Comparison of ENCODE assay signal across 26 mouse cellular contexts in genomic region chr9:62821811-62822210, GRCm38 (mm10). TPM values are rescaled to one million over a fixed set of nuclear protein-coding genes. Genes with fewer than 3 reads are reported as not detected.
DNase-seq lines count a peak whose midpoint lies in the region; ATAC-seq and TF ChIP-seq lines count a peak whose summit lies in the region.
"Had no signal": no experiment of that assay in that cellular context is flagged by ENCODE, and none has a peak within 500 bp of the region (broad histone marks: within the 10 kb centered on the region; RNA-seq: fewer than 3 reads in every experiment).

No protein-coding gene starts in this region.

- DNase-seq in ES-CJ7 (ENCODE audit: low read depth, low spot score) (peak; percentile 62), R1 (ENCODE audit: low read depth, low spot score) (peak; percentile 80)
- DNase-seq in stomach, postnatal 0 days (ENCODE audit: low spot score), result no peak
- no peak for DNase-seq in left cerebral cortex, postnatal 10 days (ENCODE audit: extremely low spot score in 1 of 2, low spot score in 2 of 2)
- DNase-seq: adrenal gland, adult 8-10 months; adrenal gland, postnatal 14 days; adrenal gland, postnatal 36 days; B cell, adult 2 months; cerebellum, adult 11-12 months; cerebellum, adult 2 months; cerebellum, adult 9-10 months; cerebellum, postnatal 10 days; cerebellum, postnatal 25 days; forebrain, postnatal 0 days had no signal

- intact Hi-C loops in left cerebral cortex, postnatal 10 days (cut with DNase I), result no loop called here

- 93% methylated on average over 7 of the region's 7 CpGs for WGBS in stomach, postnatal 0 days
- WGBS in midbrain, embryonic 13.5 days, result 96% methylated on average over 7 of the region's 7 CpGs

- ATAC-seq in stomach, postnatal 0 days (ENCODE audit: low FRiP score, low TSS enrichment), result no peak
- ATAC-seq in monocyte, adult 5-6 weeks (replicated peaks; ENCODE audit: insufficient number of reproducible peaks, low FRiP score, low TSS enrichment, poor library complexity, severe bottlenecking), result no peak
- ATAC-seq in midbrain, embryonic 13.5 days, result no peak
- ATAC-seq: activated CD4-positive, CD25-positive, alpha-beta regulatory T cell, adult 4 months; CD4-positive, CD25-positive, alpha-beta regulatory T cell, adult 4 months; forebrain, embryonic 13.5 days; forebrain, embryonic 15.5 days; forebrain, postnatal 0 days; Patski had no signal

- no peaks in the 10 kb centered on the region for H3K36me3 ChIP-seq in E14TG2a.4 (ENCODE audit: insufficient read depth, low read length)
- H3K36me3 ChIP-seq in stomach, postnatal 0 days (ENCODE audit: control insufficient read depth, insufficient read depth, low read length), result no peaks in the 10 kb centered on the region
- no peaks in the 10 kb centered on the region for H3K36me3 ChIP-seq in midbrain, embryonic 13.5 days
- H3K36me3 ChIP-seq: embryonic facial prominence, embryonic 10.5 days; embryonic facial prominence, embryonic 12.5 days; forebrain, embryonic 15.5 days; G1E had no signal

- H3K27me3 ChIP-seq in E14TG2a.4 (ENCODE audit: insufficient read depth, low read length), result no peaks in the 10 kb centered on the region
- no peaks in the 10 kb centered on the region for H3K27me3 ChIP-seq in stomach, postnatal 0 days (ENCODE audit: control insufficient read depth, insufficient read depth, low read length)
- H3K27me3 ChIP-seq in midbrain, embryonic 13.5 days, result no peaks in the 10 kb centered on the region
- H3K27me3 ChIP-seq: CH12.LX; embryonic facial prominence, embryonic 12.5 days; forebrain, embryonic 13.5 days; forebrain, embryonic 15.5 days; Patski had no signal

- H3K9me3 ChIP-seq in E14TG2a.4 (ENCODE audit: low read length), result no peaks in the 10 kb centered on the region
- H3K9me3 ChIP-seq in stomach, postnatal 0 days (ENCODE audit: control insufficient read depth, low read length), result no peaks in the 10 kb centered on the region
- no peaks in the 10 kb centered on the region for H3K9me3 ChIP-seq in midbrain, embryonic 13.5 days
- H3K9me3 ChIP-seq: embryonic facial prominence, embryonic 10.5 days; embryonic facial prominence, embryonic 12.5 days; forebrain, embryonic 13.5 days; forebrain, embryonic 15.5 days; G1E had no signal

- peak; percentile 32 for TF ChIP-seq CTCF in E14TG2a.4 (conservative IDR thresholded peaks at IDR 0.05; ENCODE audit: low read length)
- TF ChIP-seq CTCF in stomach, postnatal 0 days (IDR thresholded peaks at IDR 0.05; ENCODE audit: low read depth), result 0 out of 2 replicates have a peak, but pooled peaks have one; percentile 6

- peaks cover 86% of the 10 kb centered on the region for H3K4me1 ChIP-seq in E14TG2a.4 (replicated peaks; ENCODE audit: low read depth, low read length)
- H3K4me1 ChIP-seq in stomach, postnatal 0 days (replicated peaks; ENCODE audit: control insufficient read depth, insufficient read depth), result no peaks in the 10 kb centered on the region; the same call in 1 of the 2 replicates
- peaks cover 27% of the 10 kb centered on the region for H3K4me1 ChIP-seq in midbrain, embryonic 13.5 days (replicated peaks)

- H3K27ac ChIP-seq in stomach, postnatal 0 days (replicated peaks), result no peak overlapping the region
- H3K27ac ChIP-seq in midbrain, embryonic 13.5 days, result no peak overlapping the region
- H3K27ac ChIP-seq: embryonic facial prominence, embryonic 10.5 days; embryonic facial prominence, embryonic 12.5 days; forebrain, embryonic 13.5 days; forebrain, embryonic 15.5 days had no signal

- no peak overlapping the region for H3K4me3 ChIP-seq in E14TG2a.4 (replicated peaks; ENCODE audit: low read length)
- H3K4me3 ChIP-seq in stomach, postnatal 0 days (ENCODE audit: low read depth, low read length), result no peak overlapping the region
- no peak overlapping the region for H3K4me3 ChIP-seq in midbrain, embryonic 13.5 days (replicated peaks)
- H3K4me3 ChIP-seq: embryonic facial prominence, embryonic 10.5 days; embryonic facial prominence, embryonic 12.5 days; forebrain, embryonic 13.5 days; forebrain, embryonic 15.5 days had no signal

- no peak overlapping the region for H3K4me2 ChIP-seq in stomach, postnatal 0 days (replicated peaks; ENCODE audit: low read depth)
- no peak overlapping the region for H3K4me2 ChIP-seq in midbrain, embryonic 13.5 days (replicated peaks)
- H3K4me2 ChIP-seq: embryonic facial prominence, embryonic 12.5 days; forebrain, embryonic 13.5 days; forebrain, embryonic 15.5 days had no signal

- TF ChIP-seq EP300 in stomach, postnatal 0 days (optimal IDR thresholded peaks at IDR 0.05), result no peak

- no peak overlapping the region for H3K9ac ChIP-seq in stomach, postnatal 0 days (ENCODE audit: low read length)
- no peak overlapping the region for H3K9ac ChIP-seq in midbrain, embryonic 13.5 days (replicated peaks)
- H3K9ac ChIP-seq: embryonic facial prominence, embryonic 12.5 days; forebrain, embryonic 13.5 days; forebrain, embryonic 15.5 days; forebrain, postnatal 0 days had no signal

RNA-seq across cellular contexts. Expression of gene Fem1b, which starts 10.1 kb away (rescaled TPM):
- 6.6 and 6.8 TPM in 2 replicates for polyA plus RNA-seq in stomach, postnatal 0 days (2015; fragmentation: Nextera tagmentation; extraction: Ambion mirVana)
- total RNA-seq in left cerebral cortex, postnatal 10 days (2021), result 100 to 1,000 TPM; 113 to 118 TPM
- 17.9 to 19.1 TPM (median 18.0 TPM) in 3 replicates for total RNA-seq in monocyte, adult 5-6 weeks (2017)
- polyA plus RNA-seq in midbrain, embryonic 13.5 days (2015; fragmentation: Nextera tagmentation; extraction: Ambion mirVana), result 56.2 and 58.1 TPM in 2 replicates

RNA-seq across cellular contexts. Expression of gene Cln6, which starts 16.8 kb away (rescaled TPM):
- 16.2 and 17.4 TPM in 2 replicates for polyA plus RNA-seq in stomach, postnatal 0 days (2015; fragmentation: Nextera tagmentation; extraction: Ambion mirVana)
- total RNA-seq in left cerebral cortex, postnatal 10 days (2021), result 10 to 100 TPM in 1 of 2 experiments, 1 to 10 TPM in 1; 9.6 to 10.8 TPM
- total RNA-seq in monocyte, adult 5-6 weeks (2017), result 4.7 to 8.7 TPM (median 6.7 TPM) in 3 replicates
- 4.6 and 5.7 TPM in 2 replicates for polyA plus RNA-seq in midbrain, embryonic 13.5 days (2015; fragmentation: Nextera tagmentation; extraction: Ambion mirVana)

RNA-seq across cellular contexts. Expression of gene Calml4, which starts 36.1 kb away (rescaled TPM):
- polyA plus RNA-seq in stomach, postnatal 0 days (2015; fragmentation: Nextera tagmentation; extraction: Ambion mirVana), result 21.6 and 24.6 TPM in 2 replicates
- total RNA-seq in left cerebral cortex, postnatal 10 days (2021), result 1 to 10 TPM in 1 of 2 experiments, under 1 TPM in 1; 0.57 to 1.5 TPM
- total RNA-seq in monocyte, adult 5-6 weeks (2017), result 0.48 TPM in 1 of 3 replicates, not detected in the others
- polyA plus RNA-seq in midbrain, embryonic 13.5 days (2015; fragmentation: Nextera tagmentation; extraction: Ambion mirVana), result 4.7 and 9.8 TPM in 2 replicates
- total RNA-seq: CH12.LX had no signal
- polyA plus RNA-seq: activated CD4-positive, CD25-positive, alpha-beta regulatory T cell, adult 4 months had no signal

Comparison
In these comparisons a context has a peak if more than half of its experiments do, and no peak if none do; other contexts are left out.
1. DNase-seq: peak in ES-CJ7 (single experiment) and R1 (single experiment); none in stomach, postnatal 0 days (single experiment) and left cerebral cortex, postnatal 10 days (0 of 2).